Mouse (Mus musculus) lung, adult 10 weeks (tissue): ENCODE results near the gene As3mt. TPM values are rescaled to one million over a fixed set of nuclear protein-coding genes. Genes with fewer than 3 reads are reported as not detected.

Source experiments
- polyA plus RNA-seq: library from polyadenylated mRNA; stranded (reverse); fragments of 350-450 nt; fragmentation: Illumina TruSeq; extraction: RNeasy Lipid Tissue Mini Kit (QIAGEN cat#74804); gene quantifications from one replicate; pipeline ENCODE4 v1.2.3, GENCODE M21; 2014; ENCODE audit warnings: low read depth, low replicate concordance; ENCODE audit not compliant: insufficient read depth

The As3mt gene
- polyA plus RNA-seq, result 20.1 TPM

GRCm38 (mm10) chr19:46707296-46708151 lies at the start of gene As3mt:
Gene As3mt (plus strand): TSS chr19:46707458.

GRCm38 (mm10) chr19:46672766-46673418 lies 34.4 kb upstream of the As3mt start, which contains the start of gene Cyp17a1:
Gene Cyp17a1 (minus strand): TSS chr19:46673172.

GRCm38 (mm10) chr19:46689460-46690372 lies 17.5 kb upstream of the As3mt start, which contains the start of gene Borcs7:
Gene Borcs7 (plus strand): TSS chr19:46689906.

GRCm38 (mm10) chr19:46761247-46761946 lies 54.1 kb downstream of the As3mt start, which contains the start of gene Cnnm2:
Gene Cnnm2 (plus strand): TSS chr19:46761596.

Other genes starting within 250 kb of the As3mt start
- gene Trim8, start 205.8 kb upstream of the As3mt start, polyA plus RNA-seq, result 32.6 TPM
- 95.5 TPM for gene Arl3, start 134.3 kb upstream of the As3mt start, polyA plus RNA-seq
- 7.6 TPM for gene Sfxn2, start 134.1 kb upstream of the As3mt start, polyA plus RNA-seq
- gene Wbp1l, start 108.4 kb upstream of the As3mt start, polyA plus RNA-seq, result 31.1 TPM
- gene Cyp17a1, start 34.3 kb upstream of the As3mt start, polyA plus RNA-seq, result not detected
- gene Borcs7, start 17.6 kb upstream of the As3mt start, polyA plus RNA-seq, result 5.6 TPM
- 4.0 TPM for gene Cnnm2, start 54.1 kb downstream of the As3mt start, polyA plus RNA-seq